In the genomic region with DNA sequence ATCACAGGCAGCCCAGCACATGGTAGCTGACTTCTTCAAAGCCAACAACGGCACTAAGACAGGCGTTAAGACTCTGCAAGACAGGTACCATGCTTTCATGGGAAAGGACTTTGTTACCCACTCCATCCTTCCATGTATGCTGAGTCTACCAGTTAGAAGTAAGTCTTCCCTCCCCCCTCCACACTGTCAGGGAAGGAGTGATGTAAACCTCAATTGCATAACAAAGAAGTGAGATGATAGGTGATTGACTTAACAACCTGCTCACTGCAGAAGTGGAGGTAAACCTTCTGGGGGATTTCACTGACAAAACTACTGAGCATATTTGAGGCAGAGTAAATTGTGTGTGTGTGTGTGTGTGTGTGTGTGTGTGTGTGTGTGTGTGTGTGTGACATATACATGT, we compare ENCODE assay signal across 19 mouse cellular contexts.
"Had no signal": no experiment of that assay in that cellular context is flagged by ENCODE, and none has a peak within 500 bp of the region (broad histone marks: within the 10 kb centered on the region; RNA-seq: fewer than 3 reads in every experiment).

No protein-coding gene starts in this region.

- DNase-seq: kidney, adult 11 months; layer of hippocampus, postnatal 36 days had no signal

- H3K27me3 ChIP-seq: heart, embryonic 13.5 days; heart, embryonic 15.5 days; hindbrain, embryonic 15.5 days; intestine, embryonic 15.5 days had no signal

- H3K4me2 ChIP-seq: heart, embryonic 13.5 days; heart, embryonic 15.5 days; hindbrain, embryonic 12.5 days; hindbrain, embryonic 13.5 days; hindbrain, embryonic 14.5 days; hindbrain, embryonic 15.5 days; intestine, embryonic 15.5 days; kidney, embryonic 15.5 days had no signal

- H3K4me3 ChIP-seq: heart, embryonic 13.5 days; heart, embryonic 15.5 days; hindbrain, embryonic 10.5 days; hindbrain, embryonic 12.5 days; hindbrain, embryonic 13.5 days; hindbrain, embryonic 15.5 days; intestine, embryonic 15.5 days; kidney, embryonic 15.5 days; layer of hippocampus, adult 2 months; left cerebral cortex, adult 2 months had no signal

- H3K4me1 ChIP-seq: hindbrain, embryonic 13.5 days; hindbrain, embryonic 15.5 days; kidney, embryonic 15.5 days had no signal

- ATAC-seq: hindbrain, embryonic 16.5 days; inflammation-experienced regulatory T-cells, adult 6 months; intestine, embryonic 15.5 days; intestine, embryonic 16.5 days; intestine, postnatal 0 days had no signal

- H3K9me3 ChIP-seq: heart, embryonic 13.5 days; heart, embryonic 15.5 days; hindbrain, embryonic 10.5 days; hindbrain, embryonic 12.5 days; hindbrain, embryonic 13.5 days; hindbrain, embryonic 15.5 days; intestine, embryonic 15.5 days; kidney, embryonic 15.5 days had no signal

- H3K36me3 ChIP-seq: heart, embryonic 13.5 days; heart, embryonic 15.5 days; hindbrain, embryonic 10.5 days; hindbrain, embryonic 12.5 days; hindbrain, embryonic 13.5 days; hindbrain, embryonic 15.5 days; intestine, embryonic 15.5 days; kidney, embryonic 15.5 days had no signal

- H3K27ac ChIP-seq: heart, embryonic 13.5 days; heart, embryonic 15.5 days; hindbrain, embryonic 10.5 days; hindbrain, embryonic 12.5 days; hindbrain, embryonic 13.5 days; hindbrain, embryonic 14.5 days; hindbrain, embryonic 15.5 days; hindbrain, postnatal 0 days; intestine, embryonic 15.5 days; kidney, embryonic 15.5 days; kidney, postnatal 0 days; layer of hippocampus, adult 2 months; left cerebral cortex, adult 2 months had no signal

- H3K9ac ChIP-seq: heart, embryonic 13.5 days; heart, embryonic 15.5 days; hindbrain, embryonic 12.5 days; hindbrain, embryonic 13.5 days; hindbrain, embryonic 14.5 days; hindbrain, embryonic 15.5 days; intestine, embryonic 15.5 days; kidney, embryonic 15.5 days had no signal
